Mouse (Mus musculus) liver, postnatal 0 days (tissue): ENCODE measurements around the gene Car5a. TPM values are rescaled to one million over a fixed set of nuclear protein-coding genes. Genes with fewer than 3 reads are reported as not detected.

Experiments used
- ATAC-seq: fragments of 200-750 bp; cut with Nextera tagmentation; 2 replicates; pipeline ENCODE4 v1.8.0; 2017; ENCODE audit warnings: mild to moderate bottlenecking, moderate library complexity
- DNase-seq: peaks from one replicate; pipeline ENCODE4 v3.0.0-alpha.2; 2016
- H3K27ac ChIP-seq: fragments of 300-500 bp; sonication (generic); 2 replicates; pipeline ENCODE4 v1.5.1; 2014; ENCODE audit warnings: antibody characterized with exemption, moderate library complexity, mild to moderate bottlenecking, low read depth
- H3K27me3 ChIP-seq: fragments of 300-500 bp; sonication (generic); 2 replicates; pipeline ENCODE4 v1.6.1; 2014; ENCODE audit warnings: low read length, control low read depth, mixed read lengths; ENCODE audit not compliant: insufficient read depth
- H3K36me3 ChIP-seq: fragments of 300-500 bp; sonication (generic); replicated peaks from 2 replicates; pipeline ENCODE4 v1.6.1; 2014; ENCODE audit warnings: mild to moderate bottlenecking, control low read depth, low read length, moderate library complexity, mixed read lengths; ENCODE audit not compliant: insufficient read depth
- H3K4me1 ChIP-seq: fragments of 300-500 bp; sonication (generic); 2 replicates; pipeline ENCODE4 v1.6.1; 2014; ENCODE audit warnings: antibody characterized with exemption, mild to moderate bottlenecking, control low read depth; ENCODE audit not compliant: insufficient read depth
- H3K4me2 ChIP-seq: fragments of 300-500 bp; sonication (generic); 2 replicates; pipeline ENCODE4 v1.6.1; 2014; ENCODE audit warnings: low read depth, mild to moderate bottlenecking, low read length, moderate library complexity, mixed read lengths
- H3K4me3 ChIP-seq: fragments of 300-500 bp; sonication (generic); 2 replicates; pipeline ENCODE4 v1.5.1; 2014; ENCODE audit warnings: low read depth, low read length
- H3K9ac ChIP-seq: fragments of 300-500 bp; sonication (generic); replicated peaks from 2 replicates; pipeline ENCODE4 v1.6.1; 2014; ENCODE audit warnings: mild to moderate bottlenecking, moderate library complexity
- H3K9me3 ChIP-seq: fragments of 300-500 bp; sonication (generic); 2 replicates; pipeline ENCODE4 v1.6.1; 2016; ENCODE audit warnings: mild to moderate bottlenecking, control low read depth, low read length, mixed read lengths
- CTCF ChIP-seq: sonication (generic); IDR thresholded peaks from 2 replicates; pipeline ENCODE4 v1.5.1; 2016; ENCODE audit warnings: antibody characterized with exemption, low read depth
- EP300 ChIP-seq: IDR thresholded peaks from 2 replicates; pipeline ENCODE4 v1.6.1; 2016; ENCODE audit warnings: antibody characterized with exemption, low read depth, mild to moderate bottlenecking
- WGBS: fragments of 180-500 bp; shearing (Covaris S2); extraction: QIAGEN DNeasy Blood & Tissue Kit; methylation state at CpG from one replicate; pipeline ENCODE4 v1.1.7; 2014; ENCODE audit not compliant: insufficient replicate concordance; 5-methylcytosine and 5-hydroxymethylcytosine counted together
- polyA plus RNA-seq: library from polyadenylated mRNA; unstranded; fragments of >200 nt; fragmentation: Nextera tagmentation; extraction: Ambion mirVana; gene quantifications from 2 replicates; pipeline ENCODE4 v1.2.1, GENCODE M21; 2015

Car5a gene
- polyA plus RNA-seq, 1 experiment from 2014 or later = 9.6 TPM

DNA sequence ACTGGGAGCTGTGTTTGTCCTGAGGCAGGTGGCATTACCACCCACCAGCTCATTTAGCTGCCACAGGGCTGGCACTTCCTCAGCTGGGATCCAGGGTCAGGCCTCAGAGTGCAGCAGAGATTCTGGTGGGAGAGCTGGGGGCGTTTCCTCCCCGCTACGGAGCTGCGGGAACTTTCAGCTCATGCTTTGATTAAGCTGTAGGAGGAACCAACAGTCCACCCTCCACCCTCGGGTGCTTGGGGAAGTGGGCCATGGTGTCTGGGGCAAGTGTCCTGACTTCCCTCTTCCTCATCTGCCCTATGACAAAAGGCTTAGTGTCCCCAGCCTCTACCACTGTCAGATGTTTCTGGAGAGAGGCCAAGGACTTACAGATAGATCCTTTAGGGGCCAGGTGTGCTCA, 67.5 kb downstream of the Car5a start:
- Histone ChIP-seq H3K27me3 (0 out of 2 replicates have a peak, but pooled peaks cover 4% of the 10 kb centered on the region), H3K4me1 (peaks cover 14% of the 10 kb centered on the region), H3K4me3 (no peak overlapping the region), H3K36me3 (peaks cover 10% of the 10 kb centered on the region; the same call in 1 of the 2 replicates), H3K27ac (no peak overlapping the region), H3K4me2 (peak overlapping the region; percentile 24; the same call in 1 of the 2 replicates), H3K9ac (no peak overlapping the region), H3K9me3 (no peaks in the 10 kb centered on the region)
- no peak for ATAC-seq
- TF ChIP-seq EP300 (no peak), CTCF (no peak)
- DNase-seq = no peak
- 16% methylated on average over 5 of the region's 5 CpGs for WGBS

DNA sequence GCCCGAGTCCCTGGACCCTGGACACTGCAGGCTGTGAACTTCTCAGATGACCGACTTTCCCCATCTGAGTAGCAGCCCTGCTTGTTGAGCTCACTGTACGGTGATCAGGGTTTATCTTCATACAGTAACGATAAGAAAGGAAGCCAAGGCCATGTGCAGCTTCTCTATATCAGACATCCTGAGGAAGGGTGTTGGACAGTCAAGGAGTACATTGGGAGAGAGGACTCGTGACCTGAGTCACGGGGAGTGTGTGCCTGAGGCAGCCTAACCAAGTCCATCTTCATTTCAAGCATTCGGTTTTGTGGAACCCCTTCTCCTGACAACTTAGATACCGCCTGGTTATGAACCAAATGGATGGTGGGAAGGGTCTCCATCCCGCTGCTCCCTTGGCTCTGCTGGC, 69.2 kb downstream of the Car5a start:
- Histone ChIP-seq H3K9me3 (no peaks in the 10 kb centered on the region), H3K4me3 (no peak overlapping the region), H3K36me3 (peaks cover 3% of the 10 kb centered on the region; the same call in 1 of the 2 replicates), H3K9ac (no peak overlapping the region), H3K27ac (0 out of 2 replicates have a peak overlapping the region, but pooled peaks have one; percentile 26), H3K4me2 (no peak overlapping the region), H3K4me1 (peaks cover 20% of the 10 kb centered on the region), H3K27me3 (0 out of 2 replicates have a peak, but pooled peaks cover 4% of the 10 kb centered on the region)
- 58% methylated on average over 9 of the region's 9 CpGs for WGBS
- TF ChIP-seq CTCF = no peak
- no peak for TF ChIP-seq EP300
- DNase-seq (no peak), ATAC-seq (peak; percentile 22; the same call in 1 of the 2 replicates)

DNA sequence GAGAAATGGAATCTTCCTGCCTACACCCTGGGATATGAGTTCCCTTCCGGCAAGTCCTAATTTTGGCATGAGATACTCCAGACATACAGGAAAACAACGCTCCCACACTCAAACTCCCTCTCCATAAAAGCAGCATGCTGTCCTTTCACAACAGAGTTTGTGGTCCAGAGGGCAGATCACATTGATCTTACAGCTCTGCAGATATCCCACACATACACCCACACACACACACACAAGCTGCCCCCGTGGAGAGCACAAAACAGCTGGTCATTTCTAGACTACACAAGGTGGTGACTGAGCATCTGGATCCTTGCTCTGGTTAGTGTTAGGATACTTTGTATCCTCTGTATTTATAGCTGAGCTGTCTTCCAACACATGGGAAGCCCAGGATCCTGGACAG, 69.7 kb downstream of the Car5a start:
- peaks cover 20% of the 10 kb centered on the region for H3K4me1 ChIP-seq
- TF ChIP-seq CTCF (no peak), EP300 (no peak)
- H3K36me3 ChIP-seq = 0 out of 2 replicates have a peak, but pooled peaks cover 3% of the 10 kb centered on the region
- ATAC-seq = peak; percentile 52
- no peak overlapping the region for H3K4me2 ChIP-seq
- no peak for DNase-seq
- 48% methylated on average over 3 of the region's 3 CpGs for WGBS
- 0 out of 2 replicates have a peak, but pooled peaks cover 4% of the 10 kb centered on the region for H3K27me3 ChIP-seq
- H3K9ac ChIP-seq = no peak overlapping the region
- peak overlapping the region; percentile 26; the same call in 1 of the 2 replicates for H3K27ac ChIP-seq
- no peaks in the 10 kb centered on the region for H3K9me3 ChIP-seq
- no peak overlapping the region for H3K4me3 ChIP-seq

- no peaks in the 10 kb centered on the region for H3K9me3 ChIP-seq
- H3K27me3 ChIP-seq = 0 out of 2 replicates have a peak, but pooled peaks cover 4% of the 10 kb centered on the region
- no peak overlapping the region for H3K9ac ChIP-seq
- TF ChIP-seq CTCF (peak; percentile 93), EP300 (no peak)
- DNase-seq (peak; percentile 78), ATAC-seq (peak; percentile 68)
- H3K27ac ChIP-seq = no peak overlapping the region
- no peak overlapping the region for H3K4me3 ChIP-seq
- H3K4me2 ChIP-seq = no peak overlapping the region
- H3K36me3 ChIP-seq = no peaks in the 10 kb centered on the region
- WGBS = 51% methylated on average over 9 of the region's 9 CpGs
- H3K4me1 ChIP-seq = peaks cover 20% of the 10 kb centered on the region
Observed at GRCm38 (mm10) chr8:121874031-121874430, 70.7 kb downstream of the Car5a start.

GRCm38 (mm10) chr8:121871833-121872440, 72.8 kb downstream of the Car5a start:
- 25% methylated on average over 10 of the region's 10 CpGs for WGBS
- no peak overlapping the region for H3K4me2 ChIP-seq
- no peak overlapping the region for H3K9ac ChIP-seq
- no peaks in the 10 kb centered on the region for H3K9me3 ChIP-seq
- ATAC-seq (no peak), DNase-seq (peak; percentile 48)
- no peak overlapping the region for H3K4me3 ChIP-seq
- H3K4me1 ChIP-seq = peaks cover 20% of the 10 kb centered on the region
- no peak overlapping the region for H3K27ac ChIP-seq
- 0 out of 2 replicates have a peak, but pooled peaks have one; percentile 9 for TF ChIP-seq CTCF
- TF ChIP-seq EP300 = no peak
- H3K27me3 ChIP-seq = 0 out of 2 replicates have a peak, but pooled peaks cover 4% of the 10 kb centered on the region
- H3K36me3 ChIP-seq = no peaks in the 10 kb centered on the region

DNA sequence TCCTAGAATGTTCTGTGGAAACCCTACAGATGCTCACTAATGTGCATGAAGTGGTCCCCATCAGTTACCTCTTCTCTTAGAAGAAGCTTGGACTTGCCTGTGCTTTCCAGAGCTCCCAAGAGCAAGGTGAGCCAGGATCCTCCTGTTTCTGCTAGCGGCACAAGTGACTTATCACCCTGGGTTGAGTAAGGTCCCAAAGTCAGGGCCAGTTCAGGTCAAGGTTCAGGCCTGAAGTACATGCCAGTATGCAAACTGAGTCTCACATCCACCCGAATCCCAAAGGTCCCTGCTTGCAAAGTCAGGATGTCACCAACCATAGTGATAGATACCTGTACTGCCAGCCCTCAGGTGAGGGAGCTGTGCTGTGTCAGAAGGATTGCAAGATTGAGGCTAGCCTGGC, 74.5 kb downstream of the Car5a start:
- ATAC-seq (no peak), DNase-seq (no peak)
- Histone ChIP-seq H3K4me3 (no peak overlapping the region), H3K27ac (no peak overlapping the region), H3K4me1 (peaks cover 12% of the 10 kb centered on the region; the same call in 1 of the 2 replicates), H3K9ac (no peak overlapping the region), H3K27me3 (0 out of 2 replicates have a peak, but pooled peaks cover 4% of the 10 kb centered on the region), H3K9me3 (no peaks in the 10 kb centered on the region), H3K4me2 (no peak overlapping the region), H3K36me3 (no peaks in the 10 kb centered on the region)
- WGBS = 59% methylated on average over 2 of the region's 2 CpGs
- TF ChIP-seq EP300 (no peak), CTCF (no peak)
